Mouse (Mus musculus) natural killer cell, adult 2 months (primary cell): ENCODE measurements around the gene Olfr465-ps1.

Experiments
- DNase-seq, 2 experiments: peaks; one replicate each; pipeline ENCODE4 v3.0.0; 2022; ENCODE audit warnings: low spot score in 2 of 2

Olfr465-ps1 gene

GRCm38 (mm10) chr13:65137789-65138188 lies at the start of gene Olfr465-ps1:
Gene Olfr465-ps1, plus strand, starts transcription at chr13:65138089.
- no peak for DNase-seq

DNA sequence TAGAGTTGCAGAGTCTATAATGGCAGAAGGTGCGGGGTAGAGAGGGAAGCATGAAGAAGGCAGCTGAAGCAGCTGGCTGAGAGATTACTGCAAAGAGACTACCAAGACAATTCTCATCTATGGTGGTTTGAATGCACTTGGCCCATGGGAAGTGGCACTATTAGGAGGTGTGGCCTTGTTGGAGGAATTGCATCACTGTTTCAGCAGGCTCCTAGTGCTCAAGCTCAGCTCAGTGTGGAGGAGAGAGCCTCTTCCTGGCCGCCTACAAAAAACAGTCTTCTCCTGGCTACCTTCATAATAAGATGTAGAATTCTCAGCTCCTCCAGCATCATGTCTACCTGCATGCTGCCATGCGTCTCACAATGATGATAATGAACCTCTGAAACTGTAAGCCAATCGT lies 42.0 kb upstream of the Olfr465-ps1 start:
- no peak for DNase-seq

DNA sequence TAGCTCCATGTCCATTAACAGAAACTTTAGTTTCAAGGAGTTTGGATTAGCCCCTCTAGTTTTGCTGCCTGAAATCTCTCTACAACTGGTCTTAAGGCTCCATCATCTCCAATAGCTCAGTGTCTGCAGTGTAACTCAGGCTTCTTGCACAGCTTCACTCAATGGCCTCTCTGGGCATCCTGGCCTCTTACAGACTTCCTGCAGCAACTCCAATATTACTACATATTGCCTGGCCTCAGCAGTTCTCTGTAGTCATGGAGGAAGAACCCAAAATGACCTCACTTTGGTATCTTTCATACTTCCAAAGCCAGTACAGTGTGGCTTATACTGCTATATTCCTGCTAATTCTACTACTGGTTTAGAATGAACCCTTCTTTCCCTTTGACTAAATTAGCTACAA lies 40.9 kb upstream of the Olfr465-ps1 start:
- DNase-seq: no peak

DNA sequence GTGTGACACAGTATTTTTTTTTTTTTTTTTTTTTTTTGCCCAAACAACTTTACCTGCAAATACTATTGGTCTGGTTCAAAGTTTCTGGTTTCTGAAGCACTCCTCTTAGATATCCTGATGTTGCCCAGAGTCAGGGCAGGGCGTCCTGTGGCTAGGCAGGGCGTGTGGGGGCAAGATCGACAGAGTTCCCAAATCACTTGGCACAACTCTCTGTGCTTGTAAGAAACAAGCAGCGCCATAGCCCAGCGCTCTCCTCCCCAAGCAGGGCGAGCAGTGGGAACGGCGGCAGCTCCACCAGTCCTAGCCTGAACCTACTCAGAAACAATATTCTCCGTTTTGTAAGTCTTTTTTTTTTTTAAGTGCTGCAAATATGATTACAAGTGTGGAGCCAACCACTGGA lies 37.2 kb upstream of the Olfr465-ps1 start:
- no peak for DNase-seq

- peak in 1 of 2 experiments; percentile 26 for DNase-seq
Measured at GRCm38 (mm10) chr13:65101232-65101631, 36.7 kb upstream of the Olfr465-ps1 start.

- DNase-seq: peak; percentile 13 to 24
Measured at GRCm38 (mm10) chr13:65111961-65112360, 25.9 kb upstream of the Olfr465-ps1 start.

- peak; percentile 78 to 85 for DNase-seq
Measured at GRCm38 (mm10) chr13:65112459-65113110, 25.3 kb upstream of the Olfr465-ps1 start, which contains the start of gene Mfsd14b. Gene Mfsd14b, minus strand, starts transcription at chr13:65112975.

DNA sequence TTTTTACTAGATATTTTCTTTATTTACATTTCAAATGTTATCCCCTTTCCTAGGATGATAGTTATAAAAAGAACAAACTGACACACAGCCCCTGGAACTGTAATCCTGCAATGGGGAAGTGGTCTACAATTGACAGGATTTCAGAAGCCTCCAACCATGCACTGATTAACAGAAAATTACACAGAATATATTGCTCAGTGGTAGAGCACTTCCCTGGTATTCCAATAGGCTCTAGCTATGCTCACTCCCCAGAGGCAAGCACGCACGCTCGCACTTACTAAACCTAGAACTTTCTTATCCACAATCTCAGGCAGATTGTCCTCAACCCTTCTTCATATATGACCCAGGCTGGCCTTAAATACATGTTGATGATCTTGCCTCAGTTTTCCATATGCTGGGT lies 24.6 kb upstream of the Olfr465-ps1 start:
- no peak for DNase-seq

DNA sequence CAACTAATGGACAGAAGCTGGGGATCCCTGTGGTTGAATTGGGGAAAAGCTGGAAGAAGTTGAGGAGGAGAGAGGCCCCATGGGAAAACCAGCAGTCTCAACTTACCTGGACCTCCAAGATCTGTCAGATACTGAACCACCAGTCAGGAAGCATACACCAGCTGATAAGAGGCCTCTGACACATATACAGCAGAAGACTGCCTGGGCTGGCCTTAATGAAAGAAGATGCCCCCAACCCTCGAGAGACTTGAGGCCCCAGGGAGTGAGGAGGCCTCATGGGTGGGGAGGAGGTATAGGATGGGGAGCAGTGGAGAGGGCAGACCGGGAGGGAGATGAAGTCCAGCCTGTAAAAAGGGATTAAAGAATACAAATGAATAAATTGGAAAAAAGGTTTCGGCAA lies 16.9 kb upstream of the Olfr465-ps1 start:
- no peak for DNase-seq

DNA sequence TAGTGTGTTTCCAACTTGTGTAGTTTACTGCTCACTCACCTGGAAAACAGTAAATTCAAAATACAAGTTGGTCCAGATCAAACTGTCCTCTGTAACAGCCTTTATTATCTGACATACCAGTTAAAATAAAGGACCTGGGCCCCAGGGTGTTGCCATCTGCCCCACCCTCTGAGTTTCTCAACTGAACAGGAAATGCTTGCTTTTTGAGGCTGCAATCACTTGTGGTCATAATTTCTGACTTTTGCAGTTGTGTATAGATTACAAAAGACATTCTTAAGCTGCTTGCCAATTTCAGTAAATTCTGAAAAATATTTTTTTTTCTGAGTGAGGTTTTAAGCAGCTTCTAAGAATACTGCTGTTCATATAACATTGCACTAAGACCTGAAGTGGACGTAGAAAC lies 15.8 kb upstream of the Olfr465-ps1 start:
- DNase-seq: no peak

GRCm38 (mm10) chr13:65127063-65127847 lies 10.6 kb upstream of the Olfr465-ps1 start:
- DNase-seq: no peak

DNA sequence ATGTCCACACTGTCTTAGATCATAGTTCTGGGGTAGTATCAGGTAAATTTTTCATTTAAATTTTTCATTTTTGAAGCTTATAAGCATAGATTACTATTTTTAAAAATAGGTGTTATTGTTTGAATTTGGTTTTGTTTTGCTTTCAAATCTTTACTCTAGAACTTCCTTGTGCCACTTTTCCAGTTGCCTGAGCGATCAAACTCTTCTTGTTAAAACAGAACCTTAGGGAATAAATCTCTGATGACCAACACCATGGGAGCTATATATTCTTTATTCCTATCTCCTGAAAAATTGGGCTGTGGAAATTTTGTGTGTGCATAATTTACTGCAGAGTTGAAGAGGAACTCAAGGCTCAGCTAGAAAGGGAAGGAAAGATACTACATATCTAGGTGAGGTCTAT lies 12.1 kb downstream of the Olfr465-ps1 start, which contains the start of gene Olfr466:
Olfr466 (plus strand) TSS at position 301 of the 400 bp plus-strand sequence.
- DNase-seq: no peak

GRCm38 (mm10) chr13:65174102-65174501 lies 36.2 kb downstream of the Olfr465-ps1 start:
- DNase-seq: no peak

DNA sequence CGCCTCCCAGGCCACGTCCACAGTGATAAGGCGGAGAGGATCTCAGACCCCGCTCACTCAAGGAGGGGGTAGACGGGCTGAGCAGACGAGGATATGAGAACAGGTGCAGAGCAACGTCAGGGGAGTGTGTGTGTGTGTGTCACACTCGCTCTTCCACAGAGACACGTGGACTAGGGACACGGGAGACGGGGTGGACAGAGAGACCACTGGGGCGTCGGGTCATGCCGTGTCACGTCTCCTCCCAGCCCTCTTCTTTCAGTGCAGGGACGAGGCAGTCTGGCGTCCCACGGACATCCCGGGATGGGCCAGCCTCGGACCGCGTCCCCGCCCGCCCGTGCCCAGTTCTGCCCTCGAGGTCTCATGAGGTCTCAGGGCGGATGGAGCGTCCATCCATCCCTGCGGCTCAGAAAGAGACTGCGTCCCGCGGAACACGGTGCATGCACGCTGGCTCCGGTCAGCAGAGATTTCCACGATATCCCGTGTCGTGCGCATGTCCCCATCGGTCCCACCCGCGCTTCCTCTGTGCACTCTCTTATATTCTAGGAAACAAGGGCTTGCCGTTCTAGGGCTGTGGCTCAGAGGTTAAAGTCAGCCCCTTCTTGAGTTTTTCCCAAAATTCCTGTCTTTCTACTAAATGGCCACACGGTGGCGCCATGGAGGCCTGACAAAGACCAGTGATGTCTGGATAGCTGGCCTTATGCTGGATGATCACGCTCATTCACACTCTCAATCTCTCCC lies 38.0 kb downstream of the Olfr465-ps1 start:
- peak; percentile 5 to 16 for DNase-seq

GRCm38 (mm10) chr13:65176472-65177091 lies 38.7 kb downstream of the Olfr465-ps1 start:
- DNase-seq: no peak
